Mouse (Mus musculus): ENCODE measurements around the gene A4gnt. TPM values are rescaled to one million over a fixed set of nuclear protein-coding genes. Genes with fewer than 3 reads are reported as not detected.

A4gnt gene
- not detected in 2 replicates for polyA plus RNA-seq (2015; fragmentation: Nextera tagmentation; extraction: Ambion mirVana)

DNA sequence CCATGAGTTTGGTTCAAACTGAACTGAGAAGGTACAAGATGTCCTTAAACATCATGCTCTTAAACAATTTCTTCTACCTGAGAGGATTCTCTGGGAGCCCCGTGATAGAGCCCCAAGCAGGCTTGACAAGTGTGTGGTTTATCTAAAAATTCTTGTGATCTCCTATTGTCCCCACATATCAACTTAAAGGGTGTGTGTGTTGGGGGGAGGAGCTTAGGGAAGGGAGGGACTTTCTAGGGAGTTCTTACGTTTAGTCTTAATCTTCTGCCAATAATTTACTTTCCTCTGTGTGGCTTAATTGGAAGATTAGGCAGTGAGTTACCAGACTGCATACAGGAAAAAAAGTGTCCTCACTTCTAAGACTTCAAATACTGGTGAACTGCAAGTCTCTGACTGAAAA, at the start of gene A4gnt:
Gene A4gnt (plus strand): TSS at position 301 of the 400 bp plus-strand sequence.
- Histone ChIP-seq H3K4me1 (ENCODE audit: control insufficient read depth, insufficient read depth, low read depth, low read length) (no peaks in the 10 kb centered on the region), H3K36me3 (ENCODE audit: control insufficient read depth, insufficient read depth, low read length) (no peaks in the 10 kb centered on the region), H3K27ac (ENCODE audit: low read depth, low read length) (no peak within 1 kb of the TSS), H3K9ac (ENCODE audit: low read depth, low read length) (no peak within 1 kb of the TSS), H3K4me2 (ENCODE audit: low read length) (no peak within 1 kb of the TSS), H3K27me3 (replicated peaks; ENCODE audit: control insufficient read depth, insufficient read depth, low read length) (no peaks in the 10 kb centered on the region), H3K4me3 (ENCODE audit: low read length) (no peak within 1 kb of the TSS), H3K9me3 (ENCODE audit: control insufficient read depth, low read length) (no peaks in the 10 kb centered on the region)
- no peak for ATAC-seq
- WGBS: 61% methylated on average over 2 of the region's 2 CpGs

- ATAC-seq: no peak
Measured at GRCm38 (mm10) chr9:99563714-99564113, 48.6 kb upstream of the A4gnt start.

GRCm38 (mm10) chr9:99568023-99568346, 44.3 kb upstream of the A4gnt start:
- Histone ChIP-seq H3K4me3 (ENCODE audit: low read length) (peak overlapping the region; percentile 98), H3K27ac (ENCODE audit: low read depth, low read length) (peak overlapping the region; percentile 99), H3K4me2 (ENCODE audit: low read length) (peak overlapping the region; percentile 89), H3K36me3 (ENCODE audit: control insufficient read depth, insufficient read depth, low read length) (no peaks in the 10 kb centered on the region), H3K9ac (ENCODE audit: low read depth, low read length) (peak overlapping the region; percentile 94), H3K27me3 (replicated peaks; ENCODE audit: control insufficient read depth, insufficient read depth, low read length) (no peaks in the 10 kb centered on the region; the same call in 1 of the 2 replicates), H3K4me1 (ENCODE audit: control insufficient read depth, insufficient read depth, low read depth, low read length) (peaks cover 11% of the 10 kb centered on the region), H3K9me3 (ENCODE audit: control insufficient read depth, low read length) (no peaks in the 10 kb centered on the region)
- WGBS: 1% methylated on average over 15 of the region's 15 CpGs
- ATAC-seq: no peak; the same call in 1 of the 2 replicates

More at GRCm38 (mm10) chr9:99563714-99564113, 48.6 kb upstream of the A4gnt start:
- H3K4me2 ChIP-seq (ENCODE audit: low read length): no peak overlapping the region
- WGBS: 35% methylated on average over 11 of the region's 11 CpGs
- no peak overlapping the region for H3K4me3 ChIP-seq (ENCODE audit: low read length)
- no peaks in the 10 kb centered on the region for H3K9me3 ChIP-seq (ENCODE audit: control insufficient read depth, low read length)
- H3K27ac ChIP-seq (ENCODE audit: low read depth, low read length): no peak overlapping the region
- H3K36me3 ChIP-seq (ENCODE audit: control insufficient read depth, insufficient read depth, low read length): no peaks in the 10 kb centered on the region
- H3K4me1 ChIP-seq (ENCODE audit: control insufficient read depth, insufficient read depth, low read depth, low read length): peaks cover 9% of the 10 kb centered on the region
- H3K9ac ChIP-seq (ENCODE audit: low read depth, low read length): no peak overlapping the region
- H3K27me3 ChIP-seq (replicated peaks; ENCODE audit: control insufficient read depth, insufficient read depth, low read length): no peaks in the 10 kb centered on the region

DNA sequence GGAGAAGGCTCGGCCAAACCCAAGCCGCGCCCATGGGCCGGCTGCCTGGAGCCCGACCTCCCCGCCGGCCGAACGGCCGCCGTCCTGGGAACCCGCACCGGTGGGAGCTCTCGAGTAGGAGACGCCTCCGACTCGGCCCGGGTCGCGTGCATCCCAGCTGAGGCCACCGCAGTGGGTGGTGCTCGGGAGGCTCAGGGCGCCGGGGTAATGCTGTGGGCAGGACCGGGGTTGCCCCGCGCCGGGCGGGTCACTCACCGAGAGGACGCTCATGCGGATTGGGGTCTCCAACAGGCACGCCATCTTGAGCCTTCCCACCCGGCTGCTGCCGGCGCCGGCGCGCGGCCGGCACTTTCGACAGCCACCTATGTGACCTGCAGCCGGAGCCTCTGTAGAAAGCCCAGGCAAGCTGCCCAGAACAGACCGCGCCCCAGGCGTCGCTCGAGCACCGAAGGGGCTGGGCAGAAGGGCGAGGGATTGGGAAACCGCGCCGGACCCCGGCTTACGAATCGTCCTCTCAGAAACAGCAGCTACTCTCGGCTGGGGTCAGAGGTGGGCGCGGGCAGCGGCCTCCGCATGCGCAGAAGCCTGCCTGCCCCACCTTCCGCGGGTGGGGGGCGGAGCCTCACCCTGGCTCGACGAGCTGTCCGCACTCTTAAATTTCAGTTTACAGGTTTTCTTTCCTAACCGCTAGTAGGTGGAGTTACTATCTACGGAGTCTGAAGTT, 43.8 kb upstream of the A4gnt start, which contains the start of gene Armc8:
Gene Armc8 (minus strand): TSS at position 553 of the 724 bp plus-strand sequence.
- Histone ChIP-seq H3K27me3 (replicated peaks; ENCODE audit: control insufficient read depth, insufficient read depth, low read length) (no peaks in the 10 kb centered on the region; the same call in 1 of the 2 replicates), H3K4me3 (ENCODE audit: low read length) (peak within 1 kb of the TSS; percentile 98), H3K9ac (ENCODE audit: low read depth, low read length) (peak within 1 kb of the TSS; percentile 94), H3K9me3 (ENCODE audit: control insufficient read depth, low read length) (no peaks in the 10 kb centered on the region), H3K36me3 (ENCODE audit: control insufficient read depth, insufficient read depth, low read length) (no peaks in the 10 kb centered on the region), H3K4me2 (ENCODE audit: low read length) (peak within 1 kb of the TSS; percentile 89), H3K27ac (ENCODE audit: low read depth, low read length) (peak within 1 kb of the TSS; percentile 99), H3K4me1 (ENCODE audit: control insufficient read depth, insufficient read depth, low read depth, low read length) (peaks cover 11% of the 10 kb centered on the region)
- peak; percentile 96 for ATAC-seq
- 0% methylated on average over 69 of the region's 70 CpGs for WGBS

GRCm38 (mm10) chr9:99569071-99569397, 43.3 kb upstream of the A4gnt start:
- Histone ChIP-seq H3K4me1 (ENCODE audit: control insufficient read depth, insufficient read depth, low read depth, low read length) (peaks cover 11% of the 10 kb centered on the region), H3K4me3 (ENCODE audit: low read length) (peak overlapping the region; percentile 98), H3K27me3 (replicated peaks; ENCODE audit: control insufficient read depth, insufficient read depth, low read length) (no peaks in the 10 kb centered on the region; the same call in 1 of the 2 replicates), H3K36me3 (ENCODE audit: control insufficient read depth, insufficient read depth, low read length) (no peaks in the 10 kb centered on the region), H3K9ac (ENCODE audit: low read depth, low read length) (peak overlapping the region; percentile 94), H3K27ac (ENCODE audit: low read depth, low read length) (peak overlapping the region; percentile 99), H3K9me3 (ENCODE audit: control insufficient read depth, low read length) (no peaks in the 10 kb centered on the region), H3K4me2 (ENCODE audit: low read length) (peak overlapping the region; percentile 89)
- peak; percentile 25 for ATAC-seq
- 2% methylated on average over 9 of the region's 9 CpGs for WGBS

DNA sequence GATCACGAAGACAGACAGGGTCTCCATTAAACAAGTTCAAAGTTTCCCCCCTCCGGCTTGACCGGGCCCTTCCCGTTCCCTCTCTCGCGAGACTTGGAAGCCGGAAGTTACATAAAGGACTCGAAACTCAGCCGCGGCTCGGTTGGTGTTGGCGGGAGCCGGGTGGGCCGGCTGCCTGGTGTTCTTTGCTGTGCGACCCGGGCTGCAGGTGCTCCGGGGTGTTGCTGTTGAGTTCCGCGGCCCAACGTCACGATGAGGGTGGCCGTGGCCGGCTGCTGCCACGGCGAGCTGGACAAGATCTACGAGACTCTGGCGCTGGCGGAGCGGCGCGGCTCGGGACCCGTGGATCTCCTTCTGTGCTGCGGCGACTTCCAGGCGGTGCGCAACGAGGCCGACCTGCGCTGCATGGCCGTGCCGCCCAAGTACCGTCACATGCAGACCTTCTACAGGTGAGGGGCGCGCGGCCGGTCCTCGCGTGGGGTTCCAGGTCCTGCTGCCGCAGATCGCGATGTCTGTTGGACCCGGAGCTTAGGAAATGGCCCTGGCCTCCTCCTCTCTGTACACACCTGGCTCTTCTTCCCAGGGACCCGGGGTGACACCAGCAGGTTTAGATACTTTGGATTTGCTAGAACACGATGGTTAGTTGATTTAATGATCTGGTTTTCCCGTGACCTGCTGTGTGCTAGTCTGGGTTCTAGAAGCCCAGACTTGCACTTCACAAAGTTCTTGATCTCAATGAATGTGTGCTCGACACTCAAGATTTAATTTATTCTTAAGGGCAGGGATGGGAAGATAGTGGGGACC, 36.4 kb upstream of the A4gnt start, which contains the start of gene Dbr1:
Gene Dbr1 (plus strand): TSS at position 123 of the 804 bp plus-strand sequence.
- WGBS: under 1% methylated on average over 46 of the region's 57 CpGs
- peak; percentile 97 for ATAC-seq
- Histone ChIP-seq H3K4me1 (ENCODE audit: control insufficient read depth, insufficient read depth, low read depth, low read length) (peaks cover 14% of the 10 kb centered on the region), H3K27ac (ENCODE audit: low read depth, low read length) (peak within 1 kb of the TSS; percentile 85), H3K9ac (ENCODE audit: low read depth, low read length) (peak within 1 kb of the TSS; percentile 93), H3K4me2 (ENCODE audit: low read length) (peak within 1 kb of the TSS; percentile 65), H3K36me3 (ENCODE audit: control insufficient read depth, insufficient read depth, low read length) (no peaks in the 10 kb centered on the region), H3K27me3 (replicated peaks; ENCODE audit: control insufficient read depth, insufficient read depth, low read length) (no peaks in the 10 kb centered on the region; the same call in 1 of the 2 replicates), H3K4me3 (ENCODE audit: low read length) (peak within 1 kb of the TSS; percentile 99), H3K9me3 (ENCODE audit: control insufficient read depth, low read length) (no peaks in the 10 kb centered on the region)

- Histone ChIP-seq H3K36me3 (ENCODE audit: control insufficient read depth, insufficient read depth, low read length) (peaks cover 16% of the 10 kb centered on the region), H3K27ac (ENCODE audit: low read depth, low read length) (no peak overlapping the region), H3K4me1 (ENCODE audit: control insufficient read depth, insufficient read depth, low read depth, low read length) (peaks cover 14% of the 10 kb centered on the region), H3K4me2 (ENCODE audit: low read length) (no peak overlapping the region), H3K9ac (ENCODE audit: low read depth, low read length) (no peak overlapping the region), H3K9me3 (ENCODE audit: control insufficient read depth, low read length) (no peaks in the 10 kb centered on the region), H3K27me3 (replicated peaks; ENCODE audit: control insufficient read depth, insufficient read depth, low read length) (no peaks in the 10 kb centered on the region), H3K4me3 (ENCODE audit: low read length) (no peak overlapping the region)
- WGBS: 58% methylated on average over 2 of the region's 2 CpGs
- 0 out of 2 replicates have a peak, but pooled peaks have one; percentile 50 for ATAC-seq
Measured at GRCm38 (mm10) chr9:99580655-99581054, 31.6 kb upstream of the A4gnt start.

- no peak overlapping the region for H3K4me2 ChIP-seq (ENCODE audit: low read length)
- no peak overlapping the region for H3K9ac ChIP-seq (ENCODE audit: low read depth, low read length)
- WGBS: 24% methylated on average over 8 of the region's 8 CpGs
- no peaks in the 10 kb centered on the region for H3K9me3 ChIP-seq (ENCODE audit: control insufficient read depth, low read length)
- H3K4me1 ChIP-seq (ENCODE audit: control insufficient read depth, insufficient read depth, low read depth, low read length): no peaks in the 10 kb centered on the region
- H3K27me3 ChIP-seq (replicated peaks; ENCODE audit: control insufficient read depth, insufficient read depth, low read length): no peaks in the 10 kb centered on the region
- ATAC-seq: no peak
- H3K4me3 ChIP-seq (ENCODE audit: low read length): no peak overlapping the region
- H3K36me3 ChIP-seq (ENCODE audit: control insufficient read depth, insufficient read depth, low read length): peaks cover 10% of the 10 kb centered on the region
- no peak overlapping the region for H3K27ac ChIP-seq (ENCODE audit: low read depth, low read length)
Measured at GRCm38 (mm10) chr9:99587505-99588202, 24.6 kb upstream of the A4gnt start.

Data from hindbrain, embryonic 16.5 days (tissue).